Mouse (Mus musculus) MEL (cell line): Measurements from ENCODE around the gene Myrfl. TPM values are rescaled to one million over a fixed set of nuclear protein-coding genes. Genes with fewer than 3 reads are reported as not detected.

Experiments used
- DNase-seq: peaks from one replicate; pipeline ENCODE4 v3.0.0; 2011; ENCODE audit warnings: low read depth, low spot score
- H3K27ac ChIP-seq: 2 replicates; pipeline ENCODE4 v1.5.1; 2012; ENCODE audit warnings: low read depth, mild to moderate bottlenecking, control low read depth, low read length, moderate library complexity; ENCODE audit not compliant: control insufficient read depth
- H3K27me3 ChIP-seq, 2 experiments: fragments of 150-350 bp in 1 of 2; sonication (generic) in 1 of 2; 2 replicates each; pipeline ENCODE4 v1.6.1; 2012; ENCODE audit warnings: low read length in 2 of 2, mild to moderate bottlenecking in 2 of 2, improper control_type of control experiment in 1 of 2, moderate library complexity in 1 of 2; ENCODE audit not compliant: insufficient read depth in 2 of 2, control insufficient read depth in 1 of 2
- H3K36me3 ChIP-seq, 2 experiments: 2 replicates each; pipeline ENCODE4 v1.6.1; 2012 to 2014; ENCODE audit warnings: low read length in 2 of 2, improper control_type of control experiment in 1 of 2, inconsistent platforms in 1 of 2, mild to moderate bottlenecking in 1 of 2; ENCODE audit not compliant: insufficient read depth in 2 of 2, control insufficient read depth in 1 of 2
- H3K4me1 ChIP-seq, 2 experiments: fragments of 150-350 bp in 1 of 2; sonication (generic) in 1 of 2; 2 replicates each; pipeline ENCODE4 v1.6.1; 2012; ENCODE audit warnings: low read length in 2 of 2, improper control_type of control experiment in 1 of 2, mild to moderate bottlenecking in 1 of 2; ENCODE audit not compliant: insufficient read depth in 2 of 2, control insufficient read depth in 1 of 2
- H3K4me3 ChIP-seq, 2 experiments: fragments of 150-350 bp in 1 of 2; sonication (generic) in 1 of 2; 2 replicates each; pipeline ENCODE4 v1.5.1; 2012; ENCODE audit warnings: low read depth in 2 of 2, low read length in 2 of 2, mild to moderate bottlenecking in 2 of 2, moderate library complexity in 2 of 2, control low read depth in 1 of 2, improper control_type of control experiment in 1 of 2; ENCODE audit not compliant: control insufficient read depth in 1 of 2, insufficient read depth in 1 of 2
- H3K79me2 ChIP-seq: 2 replicates; pipeline ENCODE4 v1.6.1; 2012; ENCODE audit warnings: mild to moderate bottlenecking, low read length, moderate library complexity; ENCODE audit not compliant: control insufficient read depth, poor library complexity, insufficient read depth
- H3K9ac ChIP-seq: 2 replicates; pipeline ENCODE4 v1.6.1; 2012; ENCODE audit warnings: low read depth, mild to moderate bottlenecking, control low read depth, low read length, moderate library complexity; ENCODE audit not compliant: control insufficient read depth, poor library complexity, severe bottlenecking
- H3K9me3 ChIP-seq: fragments of 150-350 bp; sonication (generic); replicated peaks from 2 replicates; pipeline ENCODE4 v1.6.1; 2012; ENCODE audit warnings: mild to moderate bottlenecking, low read length, improper control_type of control experiment, moderate library complexity; ENCODE audit not compliant: insufficient read depth
- CHD1 ChIP-seq: IDR thresholded peaks from 2 replicates; pipeline ENCODE4 v1.6.1; 2012; ENCODE audit warnings: low read depth, mild to moderate bottlenecking, inconsistent platforms, low read length, improper control_type of control experiment
- EP300 ChIP-seq, 2 experiments: IDR thresholded peaks; 2 replicates each; pipeline ENCODE4 v1.6.1; 2011; ENCODE audit warnings: improper control_type of control experiment in 2 of 2, low read length in 2 of 2, low read depth in 1 of 2, mild to moderate bottlenecking in 1 of 2
- GATA1 ChIP-seq: IDR thresholded peaks from 2 replicates; pipeline ENCODE4 v1.6.1; 2011; ENCODE audit warnings: low read depth, low read length, improper control_type of control experiment
- MAX ChIP-seq: IDR thresholded peaks from 2 replicates; pipeline ENCODE4 v1.6.1; 2011; ENCODE audit warnings: low read length, improper control_type of control experiment
- MXI1 ChIP-seq: IDR thresholded peaks from 2 replicates; pipeline ENCODE4 v1.6.1; 2011; ENCODE audit warnings: mild to moderate bottlenecking, low read depth, low read length, improper control_type of control experiment
- MYB ChIP-seq: IDR thresholded peaks from 2 replicates; pipeline ENCODE4 v1.6.1; 2011; ENCODE audit warnings: mild to moderate bottlenecking, low read depth, low read length, improper control_type of control experiment
- MYC ChIP-seq: IDR thresholded peaks from 2 replicates; pipeline ENCODE4 v1.6.1; 2011; ENCODE audit warnings: low read depth, mild to moderate bottlenecking, low read length, improper control_type of control experiment, moderate library complexity
- POLR2AphosphoS2 ChIP-seq: IDR thresholded peaks from 2 replicates; pipeline ENCODE4 v1.6.1; 2011; ENCODE audit warnings: low read length, improper control_type of control experiment
- RAD21 ChIP-seq: IDR thresholded peaks from 2 replicates; pipeline ENCODE4 v1.6.1; 2011; ENCODE audit warnings: mild to moderate bottlenecking, low read depth, low read length, improper control_type of control experiment
- SMC3 ChIP-seq: IDR thresholded peaks from 2 replicates; pipeline ENCODE4 v1.6.1; 2011; ENCODE audit warnings: low read depth, low read length, improper control_type of control experiment
- TAL1 ChIP-seq: IDR thresholded peaks from 2 replicates; pipeline ENCODE4 v1.6.1; 2012; ENCODE audit warnings: mild to moderate bottlenecking, inconsistent platforms, low read length, moderate library complexity, mixed read lengths
- TBP ChIP-seq: IDR thresholded peaks from 2 replicates; pipeline ENCODE4 v1.8.0; 2011; ENCODE audit warnings: low read depth, low read length, improper control_type of control experiment
- TCF12 ChIP-seq: IDR thresholded peaks from 2 replicates; pipeline ENCODE4 v1.6.1; 2014; ENCODE audit warnings: low read depth, mild to moderate bottlenecking, inconsistent platforms, low read length, improper control_type of control experiment, moderate library complexity
- USF1 ChIP-seq: IDR thresholded peaks from 2 replicates; pipeline ENCODE4 v1.6.1; 2014; ENCODE audit warnings: low read depth, mild to moderate bottlenecking, inconsistent platforms, low read length, improper control_type of control experiment, moderate library complexity
- USF2 ChIP-seq, 2 experiments: IDR thresholded peaks; 2 replicates each; pipeline ENCODE4 v1.6.1; 2011 to 2012; ENCODE audit warnings: improper control_type of control experiment in 2 of 2, low read length in 2 of 2, borderline replicate concordance in 1 of 2, inconsistent platforms in 1 of 2, low read depth in 1 of 2, mild to moderate bottlenecking in 1 of 2; ENCODE audit not compliant: insufficient read depth in 1 of 2
- ZC3H11A ChIP-seq: IDR thresholded peaks from 2 replicates; pipeline ENCODE4 v1.6.1; 2012; ENCODE audit warnings: low read depth, mild to moderate bottlenecking, inconsistent platforms, low read length, improper control_type of control experiment
- ZKSCAN1 ChIP-seq: IDR thresholded peaks from 2 replicates; pipeline ENCODE4 v1.6.1; 2012; ENCODE audit warnings: low read depth, mild to moderate bottlenecking, inconsistent platforms, low read length, improper control_type of control experiment, moderate library complexity
- ZNF384 ChIP-seq: IDR thresholded peaks from 2 replicates; pipeline ENCODE4 v1.6.1; 2012; ENCODE audit warnings: low read depth, mild to moderate bottlenecking, inconsistent platforms, low read length, improper control_type of control experiment
- polyA plus RNA-seq, 2 experiments: library from polyadenylated mRNA; stranded (reverse) in 1 of 2; unstranded in 1 of 2; fragments of >175 nt in 1 of 2; fragments of >200 nt in 1 of 2; gene quantifications; 2 replicates each; pipeline versions ENCODE4 v1.2.1 to v1.2.4; 2012; ENCODE audit warnings: low replicate concordance in 2 of 2, low read depth in 1 of 2; ENCODE audit not compliant: insufficient read length in 2 of 2, insufficient read depth in 1 of 2, missing spikeins in 1 of 2
- total RNA-seq: library from RNA; depleted of rRNA; stranded (reverse); fragments of 300-350 nt; gene quantifications from 2 replicates; pipeline ENCODE4 v1.2.3, GENCODE M21; 2012

Myrfl gene
- total and polyA plus RNA-seq, 3 experiments: 0.03 TPM; not detected in 2

GRCm38 (mm10) chr10:116771215-116771935 is 125.3 kb downstream of the Myrfl start (continued):
- peak; percentile 58; the same call in 1 of the 2 replicates for TF ChIP-seq TBP
- TF ChIP-seq MXI1: peak; percentile 47
- TF ChIP-seq ZKSCAN1: no peak

GRCm38 (mm10) chr10:116768642-116769041 is 128.1 kb downstream of the Myrfl start:
- Histone ChIP-seq H3K9me3 (no peaks in the 10 kb centered on the region), H3K79me2 (no peaks in the 10 kb centered on the region; the same call in 1 of the 2 replicates), H3K4me3 (no peak overlapping the region), H3K36me3 (peaks cover 0 to 19% of the 10 kb centered on the region in 2 experiments; a peak in 2 of 4 replicates), H3K27ac (no peak overlapping the region), H3K9ac (no peak overlapping the region), H3K4me1 (peaks cover 0 to 26% of the 10 kb centered on the region in 2 experiments; a peak in 2 of 4 replicates), H3K27me3 (no peaks in the 10 kb centered on the region)
- peak; percentile 62 for DNase-seq
- TF ChIP-seq GATA1 (peak; percentile 35; the same call in 1 of the 2 replicates), MYB (no peak), SMC3 (no peak), RAD21 (no peak), EP300 (IDR thresholded peaks at IDR 0.05; ENCODE audit: low read depth in 1 of 2, low read length in 2 of 2) (peak; percentile 29 to 51; a peak in 3 of 4 replicates), TAL1 (peak; percentile 40; the same call in 1 of the 2 replicates), MAX (no peak), TBP (0 out of 2 replicates have a peak, but pooled peaks have one; percentile 43)

- Histone ChIP-seq H3K36me3 (peaks cover 0 to 13% of the 10 kb centered on the region in 2 experiments; a peak in 2 of 4 replicates), H3K9ac (no peak overlapping the region), H3K4me1 (peaks cover 0 to 17% of the 10 kb centered on the region in 2 experiments; a peak in 2 of 4 replicates), H3K27ac (no peak overlapping the region)
- no peak for DNase-seq
- TF ChIP-seq USF1 (no peak), ZNF384 (no peak), MYC (no peak), CHD1 (no peak), ZC3H11A (no peak), POLR2AphosphoS2 (no peak), USF2 (IDR thresholded peaks at IDR 0.05; ENCODE audit: borderline replicate concordance in 1 of 2, insufficient read depth in 1 of 2, low read depth in 1 of 2, low read length in 2 of 2) (no peak), TCF12 (no peak)
- TF ChIP-seq, all 39 proteins: peak for 0
- no peaks in the 10 kb centered on the region for H3K79me2 ChIP-seq
- H3K4me3 ChIP-seq: no peak overlapping the region
- H3K27me3 ChIP-seq: no peaks in the 10 kb centered on the region
- H3K9me3 ChIP-seq: no peaks in the 10 kb centered on the region
Measured at GRCm38 (mm10) chr10:116766525-116766924, 130.2 kb downstream of the Myrfl start.
